Mouse (Mus musculus): ENCODE measurements around the gene Gorasp2.

- no peak for TF ChIP-seq GABPA (IDR thresholded peaks at IDR 0.05; ENCODE audit: insufficient replicate concordance, low read depth, low read length)
- no peak for TF ChIP-seq TCF12 (IDR thresholded peaks at IDR 0.05; ENCODE audit: low read depth, low read length)
- TF ChIP-seq MAX (IDR thresholded peaks at IDR 0.05; ENCODE audit: low read length) = no peak
These were observed 65.7 kb downstream of the Gorasp2 start for GRCm38 (mm10) chr2:70727089-70727488.
